In genomic region chr1:62378335-62378734, GRCm38 (mm10) we compare ENCODE assay signal across 16 mouse cellular contexts.
DNase-seq lines count a peak whose midpoint lies in the region; ATAC-seq and TF ChIP-seq lines count a peak whose summit lies in the region.
"Had no signal": no experiment of that assay in that cellular context is flagged by ENCODE, and none has a peak within 500 bp of the region (broad histone marks: within the 10 kb centered on the region; RNA-seq: fewer than 3 reads in every experiment).

No protein-coding gene starts in this region.

- no peak overlapping the region for H3K27ac ChIP-seq in intestine, postnatal 0 days (ENCODE audit: low read depth, low read length)
- no peak overlapping the region for H3K27ac ChIP-seq in intestine, embryonic 15.5 days
- no peak overlapping the region for H3K27ac ChIP-seq in lung, postnatal 0 days (ENCODE audit: low read length)
- H3K27ac ChIP-seq in stomach, postnatal 0 days (replicated peaks), result no peak overlapping the region
- H3K27ac ChIP-seq in hindbrain, embryonic 12.5 days, result no peak overlapping the region
- H3K27ac ChIP-seq: embryonic facial prominence, embryonic 15.5 days; neural tube, embryonic 12.5 days; stomach, embryonic 15.5 days had no signal

- 91% methylated on average over 4 of the region's 4 CpGs for WGBS in intestine, postnatal 0 days
- WGBS in intestine, embryonic 15.5 days, result 90% methylated on average over 4 of the region's 4 CpGs
- whole genome bisulfite sequencing in lung, postnatal 0 days, result 88% methylated on average over 4 of the region's 4 CpGs
- 91% methylated on average over 4 of the region's 4 CpGs for WGBS in stomach, postnatal 0 days
- 86% methylated on average over 4 of the region's 4 CpGs for WGBS in hindbrain, embryonic 12.5 days

- no peaks in the 10 kb centered on the region for H3K27me3 ChIP-seq in intestine, postnatal 0 days (replicated peaks; ENCODE audit: control insufficient read depth, insufficient read depth, low read length)
- H3K27me3 ChIP-seq in intestine, embryonic 15.5 days (replicated peaks), result no peaks in the 10 kb centered on the region
- no peaks in the 10 kb centered on the region for H3K27me3 ChIP-seq in lung, postnatal 0 days (replicated peaks; ENCODE audit: insufficient read depth, low read length)
- no peaks in the 10 kb centered on the region for H3K27me3 ChIP-seq in stomach, postnatal 0 days (ENCODE audit: control insufficient read depth, insufficient read depth, low read length)
- peaks cover 2% of the 10 kb centered on the region; the same call in 1 of the 2 replicates for H3K27me3 ChIP-seq in hindbrain, embryonic 12.5 days
- H3K27me3 ChIP-seq: embryonic facial prominence, embryonic 15.5 days; megakaryocyte, embryonic 14.5 days; neural tube, embryonic 12.5 days; stomach, embryonic 15.5 days had no signal

- ATAC-seq in intestine, postnatal 0 days, result no peak
- ATAC-seq in intestine, embryonic 15.5 days, result no peak
- no peak for ATAC-seq in lung, postnatal 0 days
- no peak for ATAC-seq in stomach, postnatal 0 days (ENCODE audit: low FRiP score, low TSS enrichment)
- ATAC-seq in hindbrain, embryonic 12.5 days (ENCODE audit: low FRiP score), result no peak
- ATAC-seq: forebrain, embryonic 14.5 days had no signal

- H3K4me1 ChIP-seq in intestine, postnatal 0 days (replicated peaks; ENCODE audit: control insufficient read depth, insufficient read depth, low read length), result no peaks in the 10 kb centered on the region
- 0 out of 2 replicates have a peak, but pooled peaks cover 7% of the 10 kb centered on the region for H3K4me1 ChIP-seq in intestine, embryonic 15.5 days (replicated peaks)
- H3K4me1 ChIP-seq in lung, postnatal 0 days (ENCODE audit: insufficient read depth, low read depth, low read length), result no peaks in the 10 kb centered on the region
- H3K4me1 ChIP-seq in stomach, postnatal 0 days (replicated peaks; ENCODE audit: control insufficient read depth, insufficient read depth), result no peaks in the 10 kb centered on the region
- H3K4me1 ChIP-seq in hindbrain, embryonic 12.5 days, result no peaks in the 10 kb centered on the region
- H3K4me1 ChIP-seq: megakaryocyte, embryonic 14.5 days; neural tube, embryonic 12.5 days had no signal

- no peak for DNase-seq in lung, postnatal 0 days (ENCODE audit: low spot score)
- DNase-seq in lung, postnatal 4 days, result no peak
- peak; percentile 12 for DNase-seq in NIH3T3 (ENCODE audit: low read depth)
- DNase-seq in stomach, postnatal 0 days (ENCODE audit: low spot score), result no peak
- no peak for DNase-seq in right cerebral cortex, adult 2 months (ENCODE audit: low spot score in 2 of 2)
- DNase-seq: cerebellum, adult 2 months; heart, postnatal 4 days had no signal

- no peaks in the 10 kb centered on the region for H3K9me3 ChIP-seq in intestine, postnatal 0 days (ENCODE audit: control insufficient read depth)
- no peaks in the 10 kb centered on the region for H3K9me3 ChIP-seq in intestine, embryonic 15.5 days
- H3K9me3 ChIP-seq in lung, postnatal 0 days (ENCODE audit: low read length), result no peaks in the 10 kb centered on the region
- no peaks in the 10 kb centered on the region for H3K9me3 ChIP-seq in stomach, postnatal 0 days (ENCODE audit: control insufficient read depth, low read length)
- H3K9me3 ChIP-seq in hindbrain, embryonic 12.5 days (replicated peaks), result no peaks in the 10 kb centered on the region
- H3K9me3 ChIP-seq: embryonic facial prominence, embryonic 15.5 days; neural tube, embryonic 12.5 days; stomach, embryonic 15.5 days had no signal

- no peak overlapping the region for H3K4me3 ChIP-seq in intestine, postnatal 0 days (ENCODE audit: low read depth, low read length)
- H3K4me3 ChIP-seq in intestine, embryonic 15.5 days (replicated peaks), result no peak overlapping the region
- H3K4me3 ChIP-seq in lung, postnatal 0 days (ENCODE audit: low read depth, low read length), result no peak overlapping the region
- no peak overlapping the region for H3K4me3 ChIP-seq in stomach, postnatal 0 days (ENCODE audit: low read depth, low read length)
- H3K4me3 ChIP-seq in hindbrain, embryonic 12.5 days, result no peak overlapping the region
- H3K4me3 ChIP-seq: embryonic facial prominence, embryonic 15.5 days; megakaryocyte, embryonic 14.5 days; neural tube, embryonic 12.5 days; stomach, embryonic 15.5 days had no signal

- H3K4me2 ChIP-seq in intestine, postnatal 0 days (replicated peaks; ENCODE audit: low read depth), result no peak overlapping the region
- H3K4me2 ChIP-seq in intestine, embryonic 15.5 days (replicated peaks), result no peak overlapping the region
- H3K4me2 ChIP-seq in lung, postnatal 0 days (replicated peaks; ENCODE audit: low read depth, low read length), result no peak overlapping the region
- H3K4me2 ChIP-seq in stomach, postnatal 0 days (replicated peaks; ENCODE audit: low read depth), result no peak overlapping the region
- H3K4me2 ChIP-seq in hindbrain, embryonic 12.5 days (replicated peaks), result no peak overlapping the region
- H3K4me2 ChIP-seq: embryonic facial prominence, embryonic 15.5 days; heart, embryonic 11.5 days; neural tube, embryonic 12.5 days; stomach, embryonic 15.5 days had no signal

- no peak overlapping the region for H3K9ac ChIP-seq in intestine, postnatal 0 days (ENCODE audit: low read depth, low read length)
- no peak overlapping the region for H3K9ac ChIP-seq in intestine, embryonic 15.5 days
- H3K9ac ChIP-seq in lung, postnatal 0 days (replicated peaks; ENCODE audit: low read depth), result no peak overlapping the region
- H3K9ac ChIP-seq in stomach, postnatal 0 days (ENCODE audit: low read length), result no peak overlapping the region
- no peak overlapping the region for H3K9ac ChIP-seq in hindbrain, embryonic 12.5 days
- H3K9ac ChIP-seq: embryonic facial prominence, embryonic 15.5 days; neural tube, embryonic 12.5 days; stomach, embryonic 15.5 days had no signal

- TF ChIP-seq EP300 in lung, postnatal 0 days (IDR thresholded peaks at IDR 0.05), result no peak
- TF ChIP-seq EP300 in stomach, postnatal 0 days (optimal IDR thresholded peaks at IDR 0.05), result no peak

- H3K36me3 ChIP-seq in intestine, postnatal 0 days (ENCODE audit: control insufficient read depth, insufficient read depth), result no peaks in the 10 kb centered on the region
- H3K36me3 ChIP-seq in intestine, embryonic 15.5 days, result no peaks in the 10 kb centered on the region
- no peaks in the 10 kb centered on the region for H3K36me3 ChIP-seq in lung, postnatal 0 days (ENCODE audit: insufficient read depth, low read length)
- no peaks in the 10 kb centered on the region for H3K36me3 ChIP-seq in stomach, postnatal 0 days (ENCODE audit: control insufficient read depth, insufficient read depth, low read length)
- no peaks in the 10 kb centered on the region for H3K36me3 ChIP-seq in hindbrain, embryonic 12.5 days
- H3K36me3 ChIP-seq: embryonic facial prominence, embryonic 15.5 days; neural tube, embryonic 12.5 days; stomach, embryonic 15.5 days had no signal

- peak; percentile 39; the same call in 1 of the 2 replicates for TF ChIP-seq CTCF in intestine, postnatal 0 days (IDR thresholded peaks at IDR 0.05; ENCODE audit: low read depth)
- TF ChIP-seq CTCF in lung, postnatal 0 days (IDR thresholded peaks at IDR 0.05), result peak; percentile 43
- peak; percentile 38 for TF ChIP-seq CTCF in stomach, postnatal 0 days (IDR thresholded peaks at IDR 0.05; ENCODE audit: low read depth)
